Mouse (Mus musculus): ENCODE data around the gene Miox.

GRCm38 (mm10) chr15:89291521-89291920 is 42.7 kb upstream of the Miox start:
- TF ChIP-seq CTCF (IDR thresholded peaks at IDR 0.05; ENCODE audit: borderline replicate concordance, insufficient read depth, low read length) (no peak), POLR2A (IDR thresholded peaks at IDR 0.05; ENCODE audit: low read depth, low read length) (no peak)
